Mouse (Mus musculus): ENCODE results near the gene Arhgap27.

DNA sequence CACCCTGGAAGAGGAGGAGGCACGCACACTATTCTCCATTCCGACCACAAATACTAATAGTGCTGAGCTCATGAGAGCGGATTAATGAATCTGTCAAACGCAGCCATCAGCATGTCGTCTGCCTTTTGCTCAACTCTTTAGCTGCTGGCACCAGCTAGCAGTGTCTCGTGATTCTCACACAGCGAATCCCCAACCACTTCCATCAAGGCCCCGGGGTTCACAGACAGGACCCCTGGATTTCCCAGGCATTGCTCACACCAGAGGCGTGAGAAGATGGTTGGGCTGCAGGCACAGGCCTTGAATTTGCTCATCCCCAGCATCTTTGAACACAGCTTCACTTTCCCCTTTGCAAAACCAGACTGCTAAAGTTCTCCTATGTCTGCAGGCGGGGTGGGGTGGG, 78.2 kb downstream of the Arhgap27 start:
- TF ChIP-seq CTCF (IDR thresholded peaks at IDR 0.05; ENCODE audit: extremely low read depth, insufficient read depth, low read length) (no peak), POLR2A (IDR thresholded peaks at IDR 0.05; ENCODE audit: extremely low read depth, insufficient read depth, low read length) (no peak)
